Mouse (Mus musculus): ENCODE measurements at regions not wholly inside any gene's neighbourhood (a gene's known extent, or its start where the extent isn't known, plus 50 kb on each side); places are given as distances from the start of the nearest gene placed in this dataset.
A peak's percentile ranks its signal among the peaks of the same experiment; 100 is the strongest.

GRCm38 (mm10) chr2:117003976-117004375 is 117.2 kb upstream of the Spred1 start:
- Histone ChIP-seq H3K4me3 (replicated peaks; ENCODE audit: low read length) (no peak overlapping the region), H3K27me3 (ENCODE audit: insufficient read depth, low read length) (no peaks in the 10 kb centered on the region), H3K36me3 (ENCODE audit: insufficient read depth, low read length) (no peaks in the 10 kb centered on the region), H3K9me3 (ENCODE audit: low read length) (no peaks in the 10 kb centered on the region), H3K4me1 (replicated peaks; ENCODE audit: low read depth, low read length) (0 out of 2 replicates have a peak, but pooled peaks cover 6% of the 10 kb centered on the region)
- no peak for TF ChIP-seq POU5F1 (IDR thresholded peaks at IDR 0.05; ENCODE audit: borderline replicate concordance, low read length)
- no peak for TF ChIP-seq CTCF (conservative IDR thresholded peaks at IDR 0.05; ENCODE audit: low read length)

- no peaks in the 10 kb centered on the region for H3K9me3 ChIP-seq (ENCODE audit: low read length)
- TF ChIP-seq NANOG (IDR thresholded peaks at IDR 0.05; ENCODE audit: borderline replicate concordance, low read length) (no peak), CTCF (conservative IDR thresholded peaks at IDR 0.05; ENCODE audit: low read length) (no peak), POU5F1 (IDR thresholded peaks at IDR 0.05; ENCODE audit: borderline replicate concordance, low read length) (no peak)
- no peaks in the 10 kb centered on the region for H3K36me3 ChIP-seq (ENCODE audit: insufficient read depth, low read length)
- H3K4me1 ChIP-seq (replicated peaks; ENCODE audit: low read depth, low read length), result 0 out of 2 replicates have a peak, but pooled peaks cover 6% of the 10 kb centered on the region
- H3K4me3 ChIP-seq (replicated peaks; ENCODE audit: low read length), result no peak overlapping the region
- H3K27me3 ChIP-seq (ENCODE audit: insufficient read depth, low read length), result no peaks in the 10 kb centered on the region
These were observed 114.3 kb upstream of the Spred1 start for GRCm38 (mm10) chr2:117006846-117007245.

- H3K4me1 ChIP-seq (replicated peaks; ENCODE audit: low read depth, low read length), result 0 out of 2 replicates have a peak, but pooled peaks cover 6% of the 10 kb centered on the region
- no peaks in the 10 kb centered on the region for H3K9me3 ChIP-seq (ENCODE audit: low read length)
- H3K27me3 ChIP-seq (ENCODE audit: insufficient read depth, low read length), result no peaks in the 10 kb centered on the region
- no peaks in the 10 kb centered on the region for H3K36me3 ChIP-seq (ENCODE audit: insufficient read depth, low read length)
- H3K4me3 ChIP-seq (replicated peaks; ENCODE audit: low read length), result no peak overlapping the region
- TF ChIP-seq NANOG (IDR thresholded peaks at IDR 0.05; ENCODE audit: borderline replicate concordance, low read length) (no peak), CTCF (conservative IDR thresholded peaks at IDR 0.05; ENCODE audit: low read length) (no peak), POU5F1 (IDR thresholded peaks at IDR 0.05; ENCODE audit: borderline replicate concordance, low read length) (no peak)
These were observed 112.3 kb upstream of the Spred1 start for GRCm38 (mm10) chr2:117008922-117009321.

- no peaks in the 10 kb centered on the region for H3K9me3 ChIP-seq (ENCODE audit: low read length)
These were observed 111.2 kb upstream of the Spred1 start for GRCm38 (mm10) chr2:117010001-117010400.

GRCm38 (mm10) chr2:117010942-117011341 is 110.2 kb upstream of the Spred1 start:
- H3K36me3 ChIP-seq (ENCODE audit: insufficient read depth, low read length), result no peaks in the 10 kb centered on the region
- H3K4me1 ChIP-seq (replicated peaks; ENCODE audit: low read depth, low read length), result no peaks in the 10 kb centered on the region
- TF ChIP-seq CTCF (conservative IDR thresholded peaks at IDR 0.05; ENCODE audit: low read length), result no peak
- TF ChIP-seq POU5F1 (IDR thresholded peaks at IDR 0.05; ENCODE audit: borderline replicate concordance, low read length), result no peak
- TF ChIP-seq NANOG (IDR thresholded peaks at IDR 0.05; ENCODE audit: borderline replicate concordance, low read length), result no peak
- H3K4me3 ChIP-seq (replicated peaks; ENCODE audit: low read length), result no peak overlapping the region
- H3K27me3 ChIP-seq (ENCODE audit: insufficient read depth, low read length), result no peaks in the 10 kb centered on the region
- H3K9me3 ChIP-seq (ENCODE audit: low read length), result no peaks in the 10 kb centered on the region

More at GRCm38 (mm10) chr2:117010001-117010400, 111.2 kb upstream of the Spred1 start:
- no peak for TF ChIP-seq POU5F1 (IDR thresholded peaks at IDR 0.05; ENCODE audit: borderline replicate concordance, low read length)
- no peak for TF ChIP-seq CTCF (conservative IDR thresholded peaks at IDR 0.05; ENCODE audit: low read length)
- Histone ChIP-seq H3K27me3 (ENCODE audit: insufficient read depth, low read length) (no peaks in the 10 kb centered on the region), H3K4me3 (replicated peaks; ENCODE audit: low read length) (no peak overlapping the region), H3K36me3 (ENCODE audit: insufficient read depth, low read length) (no peaks in the 10 kb centered on the region), H3K4me1 (replicated peaks; ENCODE audit: low read depth, low read length) (no peaks in the 10 kb centered on the region)

GRCm38 (mm10) chr2:117017921-117018651 is 103.1 kb upstream of the Spred1 start:
- no peak for TF ChIP-seq POU5F1 (IDR thresholded peaks at IDR 0.05; ENCODE audit: borderline replicate concordance, low read length)
- TF ChIP-seq NANOG (IDR thresholded peaks at IDR 0.05; ENCODE audit: borderline replicate concordance, low read length), result no peak
- no peak for TF ChIP-seq CTCF (conservative IDR thresholded peaks at IDR 0.05; ENCODE audit: low read length)
- no peaks in the 10 kb centered on the region for H3K9me3 ChIP-seq (ENCODE audit: low read length)
- H3K4me1 ChIP-seq (replicated peaks; ENCODE audit: low read depth, low read length), result peaks cover 27% of the 10 kb centered on the region
- no peaks in the 10 kb centered on the region for H3K36me3 ChIP-seq (ENCODE audit: insufficient read depth, low read length)
- H3K4me3 ChIP-seq (replicated peaks; ENCODE audit: low read length), result peak overlapping the region; percentile 18
- H3K27me3 ChIP-seq (ENCODE audit: insufficient read depth, low read length), result no peaks in the 10 kb centered on the region

GRCm38 (mm10) chr2:117018917-117019538 is 102.1 kb upstream of the Spred1 start:
- no peaks in the 10 kb centered on the region for H3K36me3 ChIP-seq (ENCODE audit: insufficient read depth, low read length)
- TF ChIP-seq NANOG (IDR thresholded peaks at IDR 0.05; ENCODE audit: borderline replicate concordance, low read length) (peak; percentile 77), POU5F1 (IDR thresholded peaks at IDR 0.05; ENCODE audit: borderline replicate concordance, low read length) (peak; percentile 74; the same call in 1 of the 2 replicates), CTCF (conservative IDR thresholded peaks at IDR 0.05; ENCODE audit: low read length) (no peak)

GRCm38 (mm10) chr2:117019552-117019951 is 101.6 kb upstream of the Spred1 start:
- no peaks in the 10 kb centered on the region for H3K27me3 ChIP-seq (ENCODE audit: insufficient read depth, low read length)
- H3K4me1 ChIP-seq (replicated peaks; ENCODE audit: low read depth, low read length), result peaks cover 27% of the 10 kb centered on the region
- no peak for TF ChIP-seq NANOG (IDR thresholded peaks at IDR 0.05; ENCODE audit: borderline replicate concordance, low read length)
- no peak for TF ChIP-seq POU5F1 (IDR thresholded peaks at IDR 0.05; ENCODE audit: borderline replicate concordance, low read length)
- no peak for TF ChIP-seq CTCF (conservative IDR thresholded peaks at IDR 0.05; ENCODE audit: low read length)
- no peaks in the 10 kb centered on the region for H3K36me3 ChIP-seq (ENCODE audit: insufficient read depth, low read length)
- no peaks in the 10 kb centered on the region for H3K9me3 ChIP-seq (ENCODE audit: low read length)
- H3K4me3 ChIP-seq (replicated peaks; ENCODE audit: low read length), result peak overlapping the region; percentile 18

More at GRCm38 (mm10) chr2:117018917-117019538, 102.1 kb upstream of the Spred1 start:
- H3K27me3 ChIP-seq (ENCODE audit: insufficient read depth, low read length), result no peaks in the 10 kb centered on the region
- peak overlapping the region; percentile 18 for H3K4me3 ChIP-seq (replicated peaks; ENCODE audit: low read length)
- H3K4me1 ChIP-seq (replicated peaks; ENCODE audit: low read depth, low read length), result peaks cover 27% of the 10 kb centered on the region
- H3K9me3 ChIP-seq (ENCODE audit: low read length), result no peaks in the 10 kb centered on the region
